Mouse (Mus musculus) midbrain, embryonic 10.5 days (tissue): ENCODE results near the gene Agmat. TPM values are rescaled to one million over a fixed set of nuclear protein-coding genes. Genes with fewer than 3 reads are reported as not detected.

Experiments
- DNase-seq: peaks from one replicate; pipeline ENCODE4 v3.0.0-alpha.2; 2017; ENCODE audit warnings: low spot score
- H3K27ac ChIP-seq: fragments of 300-500 bp; sonication (generic); replicated peaks from 2 replicates; pipeline ENCODE4 v1.5.1; 2016; ENCODE audit warnings: mild to moderate bottlenecking
- H3K27me3 ChIP-seq: fragments of 300-500 bp; sonication (generic); 2 replicates; pipeline ENCODE4 v1.6.1; 2016; ENCODE audit warnings: low read depth, mild to moderate bottlenecking; ENCODE audit not compliant: poor library complexity, severe bottlenecking
- H3K36me3 ChIP-seq: fragments of 300-500 bp; sonication (generic); 2 replicates; pipeline ENCODE4 v1.6.1; 2016; ENCODE audit warnings: mild to moderate bottlenecking, moderate library complexity
- H3K4me1 ChIP-seq: fragments of 300-500 bp; sonication (generic); 2 replicates; pipeline ENCODE4 v1.6.1; 2016
- H3K4me3 ChIP-seq: fragments of 300-500 bp; sonication (generic); 2 replicates; pipeline ENCODE4 v1.5.1; 2016; ENCODE audit warnings: mild to moderate bottlenecking, moderate library complexity
- H3K9me3 ChIP-seq: fragments of 300-500 bp; sonication (generic); replicated peaks from 2 replicates; pipeline ENCODE4 v1.6.1; 2016; ENCODE audit warnings: mild to moderate bottlenecking
- WGBS: fragments of 180-500 bp; shearing (Covaris S2); methylation state at CpG from one replicate; pipeline ENCODE4 v1.1.7; 2016; 5-methylcytosine and 5-hydroxymethylcytosine counted together
- polyA plus RNA-seq: library from polyadenylated mRNA; unstranded; fragments of >200 nt; fragmentation: Nextera tagmentation; extraction: Ambion mirVana; gene quantifications from 2 replicates; pipeline ENCODE4 v1.2.1, GENCODE M21; 2016

The Agmat gene
- polyA plus RNA-seq, 1 experiment from 2014 or later = not detected

- H3K4me3 ChIP-seq = no peak overlapping the region
- 94% methylated on average over 4 of the region's 4 CpGs for WGBS
Measured at GRCm38 (mm10) chr4:141742381-141742780, 4.1 kb upstream of the Agmat start.

GRCm38 (mm10) chr4:141749557-141749956 is 3.1 kb downstream of the Agmat start:
- Histone ChIP-seq H3K9me3 (no peaks in the 10 kb centered on the region), H3K4me1 (peaks cover 16% of the 10 kb centered on the region), H3K36me3 (no peaks in the 10 kb centered on the region), H3K4me3 (no peak overlapping the region), H3K27ac (no peak overlapping the region), H3K27me3 (peaks cover 8% of the 10 kb centered on the region; the same call in 1 of the 2 replicates)
- 54% methylated on average over 11 of the region's 11 CpGs for WGBS
- DNase-seq = no peak

More at GRCm38 (mm10) chr4:141742381-141742780, 4.1 kb upstream of the Agmat start:
- Histone ChIP-seq H3K9me3 (no peaks in the 10 kb centered on the region), H3K27ac (no peak overlapping the region), H3K36me3 (no peaks in the 10 kb centered on the region), H3K27me3 (peaks cover 8% of the 10 kb centered on the region; the same call in 1 of the 2 replicates), H3K4me1 (peaks cover 6% of the 10 kb centered on the region)
- no peak for DNase-seq

- H3K27ac ChIP-seq = no peak overlapping the region
Measured at GRCm38 (mm10) chr4:141750826-141751225, 4.4 kb downstream of the Agmat start.

GRCm38 (mm10) chr4:141751419-141752075 is 5.1 kb downstream of the Agmat start:
- WGBS = 49% methylated on average over 4 of the region's 4 CpGs

More at GRCm38 (mm10) chr4:141750826-141751225, 4.4 kb downstream of the Agmat start:
- 66% methylated on average over 3 of the region's 3 CpGs for WGBS
- no peaks in the 10 kb centered on the region for H3K36me3 ChIP-seq
- H3K9me3 ChIP-seq = no peaks in the 10 kb centered on the region
- peaks cover 16% of the 10 kb centered on the region for H3K4me1 ChIP-seq
- H3K27me3 ChIP-seq = peaks cover 8% of the 10 kb centered on the region; the same call in 1 of the 2 replicates
- DNase-seq = no peak
- H3K4me3 ChIP-seq = no peak overlapping the region

GRCm38 (mm10) chr4:141752076-141752421 is 5.6 kb downstream of the Agmat start:
- H3K36me3 ChIP-seq = no peaks in the 10 kb centered on the region
- H3K4me3 ChIP-seq = no peak overlapping the region
- 16% methylated on average over 4 of the region's 4 CpGs for WGBS
- DNase-seq = peak; percentile 18
- peaks cover 10% of the 10 kb centered on the region for H3K4me1 ChIP-seq
- peaks cover 2% of the 10 kb centered on the region; the same call in 1 of the 2 replicates for H3K27me3 ChIP-seq
- no peaks in the 10 kb centered on the region for H3K9me3 ChIP-seq
- H3K27ac ChIP-seq = 0 out of 2 replicates have a peak overlapping the region, but pooled peaks have one; percentile 34

More at GRCm38 (mm10) chr4:141751419-141752075, 5.1 kb downstream of the Agmat start:
- 0 out of 2 replicates have a peak overlapping the region, but pooled peaks have one; percentile 34 for H3K27ac ChIP-seq
- H3K4me1 ChIP-seq = peaks cover 14% of the 10 kb centered on the region
- H3K36me3 ChIP-seq = no peaks in the 10 kb centered on the region
- H3K27me3 ChIP-seq = peaks cover 7% of the 10 kb centered on the region; the same call in 1 of the 2 replicates
- no peak overlapping the region for H3K4me3 ChIP-seq
- no peaks in the 10 kb centered on the region for H3K9me3 ChIP-seq
- DNase-seq = no peak

- Histone ChIP-seq H3K9me3 (no peaks in the 10 kb centered on the region), H3K4me1 (peaks cover 10% of the 10 kb centered on the region), H3K27ac (no peak overlapping the region), H3K4me3 (no peak overlapping the region), H3K36me3 (no peaks in the 10 kb centered on the region; the same call in 1 of the 2 replicates), H3K27me3 (no peaks in the 10 kb centered on the region)
- 94% methylated on average over 19 of the region's 19 CpGs for WGBS
- no peak for DNase-seq
Measured at GRCm38 (mm10) chr4:141755375-141755930, 9.0 kb downstream of the Agmat start.

- DNase-seq = no peak
- H3K36me3 ChIP-seq = peaks cover 14% of the 10 kb centered on the region
- no peak overlapping the region for H3K4me3 ChIP-seq
- H3K27ac ChIP-seq = no peak overlapping the region
- 98% methylated on average over 3 of the region's 3 CpGs for WGBS
- H3K27me3 ChIP-seq = no peaks in the 10 kb centered on the region
- H3K9me3 ChIP-seq = no peaks in the 10 kb centered on the region
- peaks cover 3% of the 10 kb centered on the region; the same call in 1 of the 2 replicates for H3K4me1 ChIP-seq
Measured at GRCm38 (mm10) chr4:141757124-141757523, 10.7 kb downstream of the Agmat start.

GRCm38 (mm10) chr4:141758874-141759542 is 12.5 kb downstream of the Agmat start:
- 82% methylated on average over 6 of the region's 6 CpGs for WGBS
- H3K4me1 ChIP-seq = no peaks in the 10 kb centered on the region
- DNase-seq = no peak

GRCm38 (mm10) chr4:141760942-141761341 is 14.5 kb downstream of the Agmat start:
- Histone ChIP-seq H3K27me3 (no peaks in the 10 kb centered on the region), H3K9me3 (no peaks in the 10 kb centered on the region), H3K27ac (no peak overlapping the region), H3K36me3 (peaks cover 49% of the 10 kb centered on the region), H3K4me1 (no peaks in the 10 kb centered on the region), H3K4me3 (no peak overlapping the region)
- WGBS = 90% methylated on average over 4 of the region's 4 CpGs
- no peak for DNase-seq

More at GRCm38 (mm10) chr4:141758874-141759542, 12.5 kb downstream of the Agmat start:
- no peaks in the 10 kb centered on the region for H3K27me3 ChIP-seq
- no peak overlapping the region for H3K4me3 ChIP-seq
- no peak overlapping the region for H3K27ac ChIP-seq
- H3K9me3 ChIP-seq = no peaks in the 10 kb centered on the region
- peaks cover 33% of the 10 kb centered on the region for H3K36me3 ChIP-seq

GRCm38 (mm10) chr4:141762102-141762598 is 15.7 kb downstream of the Agmat start:
- no peak overlapping the region for H3K4me3 ChIP-seq
- no peak overlapping the region for H3K27ac ChIP-seq
- WGBS = 92% methylated on average over 13 of the region's 13 CpGs
- no peak for DNase-seq
- H3K36me3 ChIP-seq = peaks cover 61% of the 10 kb centered on the region
- no peaks in the 10 kb centered on the region for H3K9me3 ChIP-seq
- no peaks in the 10 kb centered on the region for H3K4me1 ChIP-seq
- no peaks in the 10 kb centered on the region for H3K27me3 ChIP-seq

GRCm38 (mm10) chr4:141763476-141763875 is 17.0 kb downstream of the Agmat start:
- Histone ChIP-seq H3K36me3 (peaks cover 74% of the 10 kb centered on the region), H3K4me1 (no peaks in the 10 kb centered on the region), H3K27me3 (no peaks in the 10 kb centered on the region), H3K9me3 (no peaks in the 10 kb centered on the region), H3K27ac (no peak overlapping the region), H3K4me3 (no peak overlapping the region)
- DNase-seq = no peak
- WGBS = 93% methylated on average over 12 of the region's 12 CpGs

GRCm38 (mm10) chr4:141765008-141765407 is 18.5 kb downstream of the Agmat start:
- WGBS = 96% methylated on average over 3 of the region's 3 CpGs
- peaks cover 89% of the 10 kb centered on the region for H3K36me3 ChIP-seq

More at GRCm38 (mm10) chr4:141765008-141765407, 18.5 kb downstream of the Agmat start:
- no peak for DNase-seq
- Histone ChIP-seq H3K27me3 (no peaks in the 10 kb centered on the region), H3K4me1 (no peaks in the 10 kb centered on the region), H3K9me3 (no peaks in the 10 kb centered on the region), H3K4me3 (no peak overlapping the region), H3K27ac (no peak overlapping the region)
